Mouse (Mus musculus) stomach, postnatal 0 days (tissue): Measurements from ENCODE around the gene Dohh. TPM values are rescaled to one million over a fixed set of nuclear protein-coding genes. Genes with fewer than 3 reads are reported as not detected.

Experiments
- ATAC-seq: fragments of 200-750 bp; cut with Nextera tagmentation; 2 replicates; pipeline ENCODE4 v1.8.0; 2017; ENCODE audit not compliant: low FRiP score, low TSS enrichment
- DNase-seq: peaks from one replicate; pipeline ENCODE4 v3.0.0-alpha.2; 2016; ENCODE audit warnings: low spot score
- H3K27ac ChIP-seq: fragments of 300-500 bp; sonication (generic); replicated peaks from 2 replicates; pipeline ENCODE4 v1.5.1; 2014; ENCODE audit warnings: mild to moderate bottlenecking, control low read depth
- H3K27me3 ChIP-seq: fragments of 300-500 bp; sonication (generic); 2 replicates; pipeline ENCODE4 v1.6.1; 2014; ENCODE audit warnings: low read length; ENCODE audit not compliant: control insufficient read depth, insufficient read depth
- H3K36me3 ChIP-seq: fragments of 300-500 bp; sonication (generic); 2 replicates; pipeline ENCODE4 v1.6.1; 2014; ENCODE audit warnings: low read length, mixed read lengths; ENCODE audit not compliant: control insufficient read depth, insufficient read depth
- H3K4me1 ChIP-seq: fragments of 300-500 bp; sonication (generic); replicated peaks from 2 replicates; pipeline ENCODE4 v1.6.1; 2014; ENCODE audit warnings: antibody characterized with exemption; ENCODE audit not compliant: control insufficient read depth, insufficient read depth
- H3K4me2 ChIP-seq: fragments of 300-500 bp; sonication (generic); replicated peaks from 2 replicates; pipeline ENCODE4 v1.6.1; 2014; ENCODE audit warnings: low read depth, mild to moderate bottlenecking, control low read depth, moderate library complexity
- H3K4me3 ChIP-seq: fragments of 300-500 bp; sonication (generic); 2 replicates; pipeline ENCODE4 v1.5.1; 2014; ENCODE audit warnings: low read depth, low read length, control low read depth
- H3K9ac ChIP-seq: fragments of 300-500 bp; sonication (generic); 2 replicates; pipeline ENCODE4 v1.6.1; 2014; ENCODE audit warnings: mild to moderate bottlenecking, low read length, control low read depth, mixed read lengths
- H3K9me3 ChIP-seq: fragments of 300-500 bp; sonication (generic); 2 replicates; pipeline ENCODE4 v1.6.1; 2016; ENCODE audit warnings: low read length; ENCODE audit not compliant: control insufficient read depth
- CTCF ChIP-seq: IDR thresholded peaks from 2 replicates; pipeline ENCODE4 v1.5.1; 2016; ENCODE audit warnings: antibody characterized with exemption, low read depth, mild to moderate bottlenecking, moderate library complexity
- EP300 ChIP-seq: optimal IDR thresholded peaks from 2 replicates; pipeline ENCODE3; 2016; ENCODE audit warnings: antibody characterized with exemption
- WGBS: fragments of 180-500 bp; shearing (Covaris S2); extraction: QIAGEN DNeasy Blood & Tissue Kit; methylation state at CpG from one replicate; pipeline ENCODE4 v1.1.7; 2014; 5-methylcytosine and 5-hydroxymethylcytosine counted together
- polyA plus RNA-seq: library from polyadenylated mRNA; unstranded; fragments of >200 nt; fragmentation: Nextera tagmentation; extraction: Ambion mirVana; gene quantifications from 2 replicates; pipeline ENCODE4 v1.2.1, GENCODE M21; 2015

Dohh gene
- polyA plus RNA-seq, 1 experiment from 2014 or later: 59.4 TPM

- TF ChIP-seq CTCF (no peak), EP300 (no peak)
- no peaks in the 10 kb centered on the region for H3K9me3 ChIP-seq
- WGBS: 60% methylated on average over 12 of the region's 12 CpGs
- peaks cover 5% of the 10 kb centered on the region; the same call in 1 of the 2 replicates for H3K36me3 ChIP-seq
- peak overlapping the region; percentile 25 for H3K4me2 ChIP-seq
- peak; percentile 70 for DNase-seq
- H3K4me1 ChIP-seq: peaks cover 4% of the 10 kb centered on the region
- ATAC-seq: peak; percentile 36
- no peaks in the 10 kb centered on the region for H3K27me3 ChIP-seq
- peak overlapping the region; percentile 38 for H3K9ac ChIP-seq
- peak overlapping the region; percentile 82 for H3K27ac ChIP-seq
- no peak overlapping the region for H3K4me3 ChIP-seq
These were observed 21.8 kb upstream of the Dohh start for GRCm38 (mm10) chr10:81362336-81362949.

- 13% methylated on average over 54 of the region's 54 CpGs for WGBS
- Histone ChIP-seq H3K9ac (peak overlapping the region; percentile 60), H3K4me3 (peak overlapping the region; percentile 35), H3K9me3 (no peaks in the 10 kb centered on the region), H3K4me1 (peaks cover 4% of the 10 kb centered on the region), H3K36me3 (peaks cover 14% of the 10 kb centered on the region), H3K4me2 (peak overlapping the region; percentile 59), H3K27ac (peak overlapping the region; percentile 82), H3K27me3 (no peaks in the 10 kb centered on the region)
- ATAC-seq (no peak), DNase-seq (no peak)
- TF ChIP-seq EP300 (no peak), CTCF (no peak)
These were observed 20.5 kb upstream of the Dohh start for GRCm38 (mm10) chr10:81363436-81364346.

GRCm38 (mm10) chr10:81364666-81365065 is 19.6 kb upstream of the Dohh start:
- H3K36me3 ChIP-seq: peaks cover 23% of the 10 kb centered on the region
- H3K27ac ChIP-seq: peak overlapping the region; percentile 82
- peak overlapping the region; percentile 60 for H3K9ac ChIP-seq
- peak overlapping the region; percentile 35 for H3K4me3 ChIP-seq
- H3K9me3 ChIP-seq: no peaks in the 10 kb centered on the region
- peak; percentile 88 for DNase-seq
- peak overlapping the region; percentile 59 for H3K4me2 ChIP-seq
- H3K27me3 ChIP-seq: no peaks in the 10 kb centered on the region
- WGBS: 8% methylated on average over 28 of the region's 28 CpGs
- H3K4me1 ChIP-seq: peaks cover 4% of the 10 kb centered on the region
- TF ChIP-seq EP300 (no peak), CTCF (no peak)
- ATAC-seq: peak; percentile 43

DNA sequence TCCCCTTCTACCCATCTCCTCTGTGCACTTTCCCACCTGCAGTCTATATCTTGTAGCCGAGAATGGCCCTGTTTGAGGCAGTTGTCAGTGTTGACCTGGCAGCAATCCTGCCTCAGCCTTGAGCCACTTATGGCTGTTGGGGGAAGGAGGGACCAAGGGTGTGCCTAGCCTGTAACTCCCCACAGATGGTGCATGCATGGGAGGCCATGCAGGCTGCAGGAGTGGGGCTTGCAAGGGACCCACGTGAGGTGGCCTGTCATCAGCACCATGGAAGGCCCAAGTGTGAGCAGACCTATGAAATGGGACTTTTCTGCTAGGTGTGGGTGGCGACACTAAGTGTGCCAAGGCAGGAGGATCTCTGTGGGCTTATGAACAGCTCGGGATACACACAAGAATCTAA is 19.2 kb upstream of the Dohh start:
- H3K36me3 ChIP-seq: peaks cover 27% of the 10 kb centered on the region
- H3K4me1 ChIP-seq: peaks cover 4% of the 10 kb centered on the region
- peak overlapping the region; percentile 82 for H3K27ac ChIP-seq
- H3K4me2 ChIP-seq: peak overlapping the region; percentile 59
- no peak overlapping the region for H3K4me3 ChIP-seq
- no peaks in the 10 kb centered on the region for H3K9me3 ChIP-seq
- 30% methylated on average over 4 of the region's 4 CpGs for WGBS
- peak; percentile 1; the same call in 1 of the 2 replicates for ATAC-seq
- TF ChIP-seq CTCF (no peak), EP300 (no peak)
- H3K27me3 ChIP-seq: no peaks in the 10 kb centered on the region
- H3K9ac ChIP-seq: peak overlapping the region; percentile 60
- DNase-seq: no peak

- no peak for TF ChIP-seq CTCF
- no peak for TF ChIP-seq EP300
- DNase-seq (peak; percentile 68), ATAC-seq (peak; percentile 38)
- peak within 1 kb of the TSS; percentile 35 for H3K4me3 ChIP-seq
- no peaks in the 10 kb centered on the region for H3K27me3 ChIP-seq
- peaks cover 35% of the 10 kb centered on the region for H3K36me3 ChIP-seq
- peak within 1 kb of the TSS; percentile 59 for H3K4me2 ChIP-seq
- peaks cover 4% of the 10 kb centered on the region; the same call in 1 of the 2 replicates for H3K4me1 ChIP-seq
- peak within 1 kb of the TSS; percentile 82 for H3K27ac ChIP-seq
- WGBS: 30% methylated on average over 12 of the region's 12 CpGs
- H3K9ac ChIP-seq: peak within 1 kb of the TSS; percentile 60
- no peaks in the 10 kb centered on the region for H3K9me3 ChIP-seq
These were observed 18.4 kb upstream of the Dohh start, which contains the start of gene 4930404N11Rik for GRCm38 (mm10) chr10:81365672-81366476. TSS of gene 4930404N11Rik (minus strand) at chr10:81365816.
